Mouse (Mus musculus): ENCODE results near the gene Agpat4. TPM values are rescaled to one million over a fixed set of nuclear protein-coding genes. Genes with fewer than 3 reads are reported as not detected.

Gene Agpat4
- polyA plus RNA-seq, 1 experiment from 2014 or later = 43.7 TPM

- H3K27ac ChIP-seq (replicated peaks) = no peak overlapping the region
- WGBS = 93% methylated on average over 11 of the region's 11 CpGs
- H3K4me3 ChIP-seq = no peak overlapping the region
- H3K9me3 ChIP-seq (replicated peaks) = no peaks in the 10 kb centered on the region
- no peaks in the 10 kb centered on the region for H3K27me3 ChIP-seq (ENCODE audit: low read depth, poor library complexity, severe bottlenecking)
- H3K4me1 ChIP-seq = peaks cover 28% of the 10 kb centered on the region
- no peak for DNase-seq (ENCODE audit: low spot score)
- H3K36me3 ChIP-seq = peaks cover 28% of the 10 kb centered on the region
Observed at GRCm38 (mm10) chr17:12165009-12165695, 46.6 kb downstream of the Agpat4 start.

DNA sequence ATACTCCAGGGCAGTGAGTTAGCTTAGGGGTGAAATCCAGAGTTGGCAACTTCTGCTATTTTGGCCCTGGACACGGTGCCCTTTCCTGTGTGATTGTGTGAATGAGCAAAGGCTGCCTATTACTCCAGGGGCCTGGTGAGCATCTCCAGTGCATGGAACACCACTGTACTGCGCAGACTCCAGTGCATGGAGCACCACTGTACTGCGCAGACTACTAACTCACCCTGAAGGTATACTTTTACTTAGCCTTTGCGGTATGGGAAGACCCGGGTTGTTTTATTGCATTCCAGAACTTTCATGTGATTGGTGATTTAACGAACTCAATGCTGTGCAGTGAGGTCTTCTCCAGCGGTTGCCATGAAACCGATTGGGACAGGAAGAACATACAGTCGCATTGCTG, 47.2 kb downstream of the Agpat4 start:
- Histone ChIP-seq H3K36me3 (peaks cover 22% of the 10 kb centered on the region), H3K27ac (replicated peaks) (no peak overlapping the region), H3K9me3 (replicated peaks) (no peaks in the 10 kb centered on the region), H3K4me1 (peaks cover 32% of the 10 kb centered on the region), H3K4me3 (no peak overlapping the region), H3K27me3 (ENCODE audit: low read depth, poor library complexity, severe bottlenecking) (no peaks in the 10 kb centered on the region)
- WGBS = 93% methylated on average over 9 of the region's 9 CpGs
- DNase-seq (ENCODE audit: low spot score) = no peak

DNA sequence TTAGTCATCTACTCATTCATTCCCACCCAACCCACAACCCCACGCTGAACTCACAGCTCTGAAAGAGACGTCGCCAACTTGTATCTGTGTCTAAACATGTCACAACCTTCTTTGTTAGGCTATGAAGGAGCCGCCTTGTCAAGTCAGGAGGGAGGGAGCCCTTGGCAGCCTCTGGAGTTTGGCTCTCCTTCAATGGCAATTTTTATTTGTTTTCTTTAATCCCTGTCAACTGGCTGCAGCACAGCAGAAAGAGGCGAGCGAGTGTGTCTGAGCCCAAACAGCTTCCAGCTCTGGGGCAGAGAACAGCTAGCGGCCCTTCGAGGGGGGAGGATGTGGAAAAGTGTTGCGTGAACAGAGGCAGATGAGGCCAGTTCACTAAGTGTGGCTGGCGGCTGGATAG, 50.0 kb downstream of the Agpat4 start:
- Histone ChIP-seq H3K4me3 (no peak overlapping the region), H3K36me3 (peaks cover 12% of the 10 kb centered on the region), H3K9me3 (replicated peaks) (no peaks in the 10 kb centered on the region), H3K4me1 (peaks cover 34% of the 10 kb centered on the region), H3K27me3 (ENCODE audit: low read depth, poor library complexity, severe bottlenecking) (no peaks in the 10 kb centered on the region; the same call in 1 of the 2 replicates), H3K27ac (replicated peaks) (no peak overlapping the region)
- no peak for DNase-seq (ENCODE audit: low spot score)
- WGBS = 67% methylated on average over 10 of the region's 10 CpGs

- 0 out of 2 replicates have a peak overlapping the region, but pooled peaks have one; percentile 17 for H3K27ac ChIP-seq (replicated peaks)
- no peak for DNase-seq (ENCODE audit: low spot score)
- 92% methylated on average over 12 of the region's 12 CpGs for WGBS
Observed at GRCm38 (mm10) chr17:12169326-12169836, 50.9 kb downstream of the Agpat4 start.

DNA sequence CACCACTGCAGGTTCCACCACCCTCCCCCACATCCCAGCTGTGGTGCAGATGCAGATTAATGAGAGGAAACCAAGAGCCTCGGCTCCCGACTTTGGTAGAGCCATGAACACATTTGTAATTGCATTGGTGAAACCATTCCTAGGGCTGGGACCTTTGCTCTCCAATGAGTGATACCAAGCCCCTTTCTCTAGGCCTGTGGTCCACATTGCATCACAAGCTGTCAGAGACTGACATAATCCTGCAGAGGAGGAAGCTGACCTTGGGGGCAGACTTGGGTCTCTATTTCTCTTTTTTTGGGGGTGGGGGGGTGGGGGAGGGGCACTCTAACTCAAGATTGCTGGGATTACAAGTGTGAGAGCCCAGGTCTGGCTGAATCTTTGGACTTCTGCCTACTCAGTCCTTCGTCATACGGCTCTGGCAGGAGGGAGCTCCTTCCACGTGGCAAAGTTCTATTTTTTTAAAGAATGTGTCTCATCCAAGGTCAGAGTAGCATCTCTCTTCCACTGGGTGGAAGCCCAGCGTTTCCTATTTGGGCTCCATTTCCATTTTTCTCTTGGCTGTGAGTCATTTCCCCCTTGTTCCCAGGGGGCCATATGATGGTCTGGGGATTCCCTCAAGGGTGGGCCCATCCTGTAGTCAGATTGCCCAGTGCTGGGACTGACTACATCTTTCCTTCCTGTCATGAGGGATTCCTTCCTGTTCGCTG, 52.4 kb downstream of the Agpat4 start:
- DNase-seq (ENCODE audit: low spot score) = no peak
- H3K4me1 ChIP-seq = peaks cover 27% of the 10 kb centered on the region
- H3K27me3 ChIP-seq (ENCODE audit: low read depth, poor library complexity, severe bottlenecking) = no peaks in the 10 kb centered on the region; the same call in 1 of the 2 replicates
- no peak overlapping the region for H3K27ac ChIP-seq (replicated peaks)
- H3K36me3 ChIP-seq = peaks cover 16% of the 10 kb centered on the region
- H3K9me3 ChIP-seq (replicated peaks) = no peaks in the 10 kb centered on the region
- WGBS = 69% methylated on average over 7 of the region's 7 CpGs
- H3K4me3 ChIP-seq = no peak overlapping the region

More at GRCm38 (mm10) chr17:12169326-12169836, 50.9 kb downstream of the Agpat4 start:
- H3K4me1 ChIP-seq = peaks cover 27% of the 10 kb centered on the region
- H3K27me3 ChIP-seq (ENCODE audit: low read depth, poor library complexity, severe bottlenecking) = no peaks in the 10 kb centered on the region; the same call in 1 of the 2 replicates
- H3K4me3 ChIP-seq = no peak overlapping the region
- H3K9me3 ChIP-seq (replicated peaks) = no peaks in the 10 kb centered on the region
- peaks cover 21% of the 10 kb centered on the region for H3K36me3 ChIP-seq

DNA sequence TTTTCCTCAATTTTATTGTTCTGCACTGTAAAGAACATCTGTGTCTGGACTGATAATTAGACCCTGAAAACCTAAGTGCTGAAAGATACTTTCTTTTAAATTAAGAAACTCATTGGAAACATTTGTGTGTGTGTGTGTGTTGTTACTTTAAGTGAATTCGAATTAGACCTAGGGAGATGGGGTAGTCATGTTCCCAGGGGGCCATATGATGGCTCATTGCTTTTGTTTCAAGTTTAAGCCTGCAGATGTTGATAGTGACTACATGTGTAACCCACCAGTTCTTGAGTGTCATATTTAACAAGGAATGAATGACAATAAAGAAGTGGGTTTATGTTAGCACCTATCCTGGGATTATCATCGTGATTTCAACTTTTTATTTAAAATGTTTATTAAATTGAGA, 53.2 kb downstream of the Agpat4 start:
- peaks cover 2% of the 10 kb centered on the region; the same call in 1 of the 2 replicates for H3K9me3 ChIP-seq (replicated peaks)
- WGBS = 86% methylated on average over 2 of the region's 2 CpGs
- no peak for DNase-seq (ENCODE audit: low spot score)
- peaks cover 27% of the 10 kb centered on the region for H3K4me1 ChIP-seq
- no peaks in the 10 kb centered on the region; the same call in 1 of the 2 replicates for H3K27me3 ChIP-seq (ENCODE audit: low read depth, poor library complexity, severe bottlenecking)
- no peak overlapping the region for H3K27ac ChIP-seq (replicated peaks)
- peaks cover 22% of the 10 kb centered on the region for H3K36me3 ChIP-seq
- H3K4me3 ChIP-seq = no peak overlapping the region

- 96% methylated on average over 5 of the region's 5 CpGs for WGBS
- H3K36me3 ChIP-seq = peaks cover 38% of the 10 kb centered on the region
- no peak overlapping the region for H3K4me3 ChIP-seq
- H3K27ac ChIP-seq (replicated peaks) = no peak overlapping the region
- H3K9me3 ChIP-seq (replicated peaks) = peaks cover 12% of the 10 kb centered on the region
- H3K4me1 ChIP-seq = peaks cover 14% of the 10 kb centered on the region; the same call in 1 of the 2 replicates
- DNase-seq (ENCODE audit: low spot score) = no peak
- no peaks in the 10 kb centered on the region; the same call in 1 of the 2 replicates for H3K27me3 ChIP-seq (ENCODE audit: low read depth, poor library complexity, severe bottlenecking)
Observed at GRCm38 (mm10) chr17:12174221-12174620, 55.7 kb downstream of the Agpat4 start.

DNA sequence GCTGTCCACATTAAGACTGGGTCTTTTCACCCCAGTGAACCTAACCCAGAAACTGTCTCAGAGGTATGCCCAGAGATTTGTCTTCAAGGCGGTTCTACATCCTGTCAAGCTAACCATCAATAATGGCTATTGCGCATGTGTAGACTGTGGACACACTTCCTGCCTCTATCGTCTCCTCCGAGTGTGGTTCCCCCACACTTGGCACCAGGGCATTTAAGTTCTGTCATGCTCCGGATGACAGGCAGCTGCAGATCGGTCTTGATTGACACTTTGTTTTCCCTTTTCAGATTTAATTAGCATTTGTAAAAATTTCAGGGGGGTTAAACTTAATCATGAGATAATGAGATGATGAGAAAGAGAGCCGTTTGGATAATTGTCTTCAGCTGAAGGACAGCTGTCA, 56.4 kb downstream of the Agpat4 start:
- 90% methylated on average over 7 of the region's 7 CpGs for WGBS

DNA sequence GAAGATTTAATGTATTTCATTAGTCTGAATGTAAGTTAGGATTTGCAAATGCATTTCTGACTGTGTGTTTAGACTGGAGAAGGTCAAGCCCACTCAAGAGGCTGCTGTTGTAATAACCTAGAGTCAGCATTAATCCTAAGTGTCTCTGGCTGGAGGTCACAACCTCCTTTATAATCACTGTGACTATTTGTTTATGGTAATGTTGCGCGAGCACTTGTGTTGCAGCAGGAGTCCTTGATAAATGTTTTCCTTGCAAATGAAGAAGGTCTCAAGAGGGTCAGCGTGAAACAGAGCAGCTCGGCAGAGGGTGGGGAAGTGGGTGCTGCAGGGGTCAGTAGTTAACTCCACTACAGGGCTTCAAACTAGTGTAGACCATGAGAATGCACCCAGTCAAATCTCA, 57.1 kb downstream of the Agpat4 start:
- 72% methylated on average over 4 of the region's 4 CpGs for WGBS
- Histone ChIP-seq H3K36me3 (peaks cover 45% of the 10 kb centered on the region), H3K4me3 (no peak overlapping the region), H3K4me1 (peaks cover 6% of the 10 kb centered on the region; the same call in 1 of the 2 replicates), H3K27me3 (ENCODE audit: low read depth, poor library complexity, severe bottlenecking) (no peaks in the 10 kb centered on the region; the same call in 1 of the 2 replicates), H3K27ac (replicated peaks) (no peak overlapping the region), H3K9me3 (replicated peaks) (peaks cover 12% of the 10 kb centered on the region)
- no peak for DNase-seq (ENCODE audit: low spot score)

More for the DNA sequence above, 56.4 kb downstream of the Agpat4 start:
- H3K4me1 ChIP-seq = peaks cover 10% of the 10 kb centered on the region; the same call in 1 of the 2 replicates
- H3K4me3 ChIP-seq = no peak overlapping the region
- no peaks in the 10 kb centered on the region; the same call in 1 of the 2 replicates for H3K27me3 ChIP-seq (ENCODE audit: low read depth, poor library complexity, severe bottlenecking)
- peaks cover 12% of the 10 kb centered on the region for H3K9me3 ChIP-seq (replicated peaks)
- H3K27ac ChIP-seq (replicated peaks) = no peak overlapping the region
- H3K36me3 ChIP-seq = peaks cover 45% of the 10 kb centered on the region
- no peak for DNase-seq (ENCODE audit: low spot score)

DNA sequence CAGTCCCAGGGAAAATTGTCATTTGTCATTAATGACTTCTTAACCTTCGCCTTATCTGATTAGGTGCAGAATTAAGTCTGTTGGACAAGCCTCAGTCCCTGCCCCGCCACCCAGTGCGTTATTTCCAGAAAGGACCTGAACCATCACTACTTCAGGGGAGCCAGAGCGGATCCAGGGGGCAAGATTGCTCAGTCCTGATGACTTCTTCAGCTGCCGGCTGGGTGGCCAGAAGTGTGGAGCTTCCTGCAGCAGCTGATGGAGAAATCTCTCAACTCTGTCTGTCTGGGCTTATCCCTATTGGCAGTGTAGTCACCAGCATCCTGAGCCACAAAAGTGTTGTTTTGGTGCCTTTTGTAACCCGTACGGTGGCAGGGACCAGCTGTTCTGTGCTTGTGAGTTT, 60.8 kb downstream of the Agpat4 start:
- Histone ChIP-seq H3K36me3 (peaks cover 36% of the 10 kb centered on the region), H3K4me3 (no peak overlapping the region), H3K27ac (replicated peaks) (no peak overlapping the region), H3K9me3 (replicated peaks) (peaks cover 12% of the 10 kb centered on the region), H3K27me3 (ENCODE audit: low read depth, poor library complexity, severe bottlenecking) (no peaks in the 10 kb centered on the region), H3K4me1 (no peaks in the 10 kb centered on the region; the same call in 1 of the 2 replicates)
- 92% methylated on average over 7 of the region's 7 CpGs for WGBS
- no peak for DNase-seq (ENCODE audit: low spot score)

DNA sequence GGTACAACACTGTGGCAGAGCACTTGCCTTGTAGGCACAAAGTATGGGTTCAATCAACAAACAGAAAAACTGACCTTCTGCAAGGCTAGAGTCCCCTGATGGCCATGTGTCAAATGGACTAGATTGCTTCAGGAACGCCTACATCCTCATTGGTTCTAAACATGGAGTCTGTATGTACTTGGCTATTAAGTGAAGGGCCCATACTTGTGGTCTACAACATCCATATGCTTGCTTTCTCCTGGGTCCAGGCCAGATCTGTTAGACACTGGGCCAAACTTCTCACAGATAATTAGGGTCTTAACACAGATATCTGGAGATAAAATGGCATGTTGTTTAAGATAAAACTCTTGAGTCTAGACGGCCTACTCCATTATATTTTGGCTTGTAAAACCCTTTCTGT, 61.3 kb downstream of the Agpat4 start:
- no peak for DNase-seq (ENCODE audit: low spot score)
- Histone ChIP-seq H3K27ac (replicated peaks) (no peak overlapping the region), H3K9me3 (replicated peaks) (peaks cover 12% of the 10 kb centered on the region), H3K4me1 (no peaks in the 10 kb centered on the region; the same call in 1 of the 2 replicates), H3K4me3 (no peak overlapping the region), H3K27me3 (ENCODE audit: low read depth, poor library complexity, severe bottlenecking) (no peaks in the 10 kb centered on the region), H3K36me3 (peaks cover 31% of the 10 kb centered on the region)
- 90% methylated on average over 2 of the region's 2 CpGs for WGBS

- Histone ChIP-seq H3K27ac (replicated peaks) (no peak overlapping the region), H3K36me3 (peaks cover 11% of the 10 kb centered on the region), H3K9me3 (replicated peaks) (no peaks in the 10 kb centered on the region), H3K27me3 (ENCODE audit: low read depth, poor library complexity, severe bottlenecking) (no peaks in the 10 kb centered on the region), H3K4me1 (peaks cover 7% of the 10 kb centered on the region), H3K4me3 (no peak overlapping the region)
- no peak for DNase-seq (ENCODE audit: low spot score)
- WGBS = 81% methylated on average over 5 of the region's 5 CpGs
Observed at GRCm38 (mm10) chr17:12182702-12183485, 64.4 kb downstream of the Agpat4 start.
